ENCODE assay signal across 8 mouse cellular contexts in the genomic region with DNA sequence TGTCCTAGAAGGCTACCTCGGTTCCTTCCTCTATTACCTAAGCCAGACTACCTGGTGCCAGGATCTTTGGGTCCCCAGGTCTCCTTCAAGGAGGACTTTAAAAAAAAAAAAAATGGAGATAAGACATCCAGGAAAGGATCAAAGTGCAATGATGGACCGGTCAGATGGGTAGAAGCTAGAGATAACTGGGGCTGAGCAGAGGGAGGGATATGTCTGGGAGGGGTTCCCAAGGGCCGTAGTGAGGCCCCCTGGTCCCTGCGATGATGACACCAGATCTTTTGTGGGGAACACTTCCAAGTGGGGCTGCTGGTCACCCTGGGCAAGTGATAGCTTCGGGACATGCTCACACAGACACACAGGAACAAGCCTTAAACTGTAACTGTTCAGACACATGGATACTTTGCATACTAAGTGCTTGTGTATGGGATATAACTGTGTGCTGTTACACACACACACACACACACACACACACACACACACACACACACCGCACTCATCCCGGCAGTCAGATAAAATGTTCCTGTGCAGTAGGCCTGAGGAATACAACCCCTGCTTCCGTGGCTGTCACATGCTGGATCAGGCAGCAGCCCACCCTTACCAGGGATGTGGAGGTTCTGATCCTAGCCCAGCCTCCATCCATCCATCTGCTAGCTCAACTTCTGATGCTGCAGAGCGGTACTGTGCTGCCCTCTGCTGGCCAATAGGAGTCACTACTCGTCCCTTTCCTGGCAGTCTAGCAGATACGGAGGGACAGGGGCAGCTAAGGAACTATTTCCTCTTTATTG.
DNase-seq lines count a peak whose midpoint lies in the region; ATAC-seq lines count a peak whose summit lies in the region.

No protein-coding gene starts in this region.

- H3K27me3 ChIP-seq in intestine, embryonic 16.5 days (replicated peaks; ENCODE audit: control insufficient read depth, insufficient read depth, low read length) = no peaks in the 10 kb centered on the region
- H3K27me3 ChIP-seq in midbrain, embryonic 15.5 days (replicated peaks) = no peaks in the 10 kb centered on the region

- WGBS in intestine, embryonic 16.5 days = 40% methylated on average over 11 of the region's 11 CpGs
- WGBS in midbrain, embryonic 15.5 days = 57% methylated on average over 11 of the region's 11 CpGs

- peaks cover 16% of the 10 kb centered on the region for H3K4me1 ChIP-seq in intestine, embryonic 16.5 days (ENCODE audit: control insufficient read depth, insufficient read depth, low read length)
- H3K4me1 ChIP-seq in midbrain, embryonic 15.5 days = no peaks in the 10 kb centered on the region

- intact Hi-C loops in left cerebral cortex, postnatal 4 days (cut with DNase I) = loop anchor here (5.0 to 10.0 kb wide), 2 partner anchors 101 to 219 kb away; no protein-coding TSS in a partner anchor

- H3K4me3 ChIP-seq in intestine, embryonic 16.5 days (ENCODE audit: low read length) = no peak overlapping the region
- H3K4me3 ChIP-seq in midbrain, embryonic 15.5 days = no peak overlapping the region

- DNase-seq in layer of hippocampus, adult 11-12 months (ENCODE audit: low spot score) = peak; percentile 60
- DNase-seq in layer of hippocampus, adult 9-10 months (ENCODE audit: low spot score) = no peak
- DNase-seq in cerebellum, postnatal 25 days = peak; percentile 45 to 69
- DNase-seq in gastrocnemius, adult 18-20 months (ENCODE audit: low spot score) = peak; percentile 50
- peak; percentile 75 for DNase-seq in left cerebral cortex, postnatal 4 days
- DNase-seq in spleen, adult 12 weeks (ENCODE audit: low spot score) = peak; percentile 28

- H3K27ac ChIP-seq in intestine, embryonic 16.5 days (ENCODE audit: low read length) = no peak overlapping the region
- no peak overlapping the region for H3K27ac ChIP-seq in midbrain, embryonic 15.5 days

- ATAC-seq in intestine, embryonic 16.5 days = peak; percentile 64
- peak; percentile 72 for ATAC-seq in midbrain, embryonic 15.5 days (replicated peaks)

- no peaks in the 10 kb centered on the region for H3K36me3 ChIP-seq in intestine, embryonic 16.5 days (ENCODE audit: control insufficient read depth, insufficient read depth, low read length)
- no peaks in the 10 kb centered on the region for H3K36me3 ChIP-seq in midbrain, embryonic 15.5 days (replicated peaks)

- no peak overlapping the region for H3K9ac ChIP-seq in intestine, embryonic 16.5 days (ENCODE audit: low read depth, low read length)
- no peak overlapping the region for H3K9ac ChIP-seq in midbrain, embryonic 15.5 days

- no peak overlapping the region for H3K4me2 ChIP-seq in intestine, embryonic 16.5 days (ENCODE audit: low read depth, low read length)
- no peak overlapping the region for H3K4me2 ChIP-seq in midbrain, embryonic 15.5 days

- H3K9me3 ChIP-seq in intestine, embryonic 16.5 days (ENCODE audit: control insufficient read depth, low read length) = no peaks in the 10 kb centered on the region
- H3K9me3 ChIP-seq in midbrain, embryonic 15.5 days = no peaks in the 10 kb centered on the region
